Mouse (Mus musculus): Measurements from ENCODE around the gene Ifnl2.

GRCm38 (mm10) chr7:28466721-28467212 lies 43.5 kb downstream of the Ifnl2 start:
- TF ChIP-seq CTCF (IDR thresholded peaks at IDR 0.05; ENCODE audit: extremely low read depth, insufficient read depth, low read length) (no peak), POLR2A (IDR thresholded peaks at IDR 0.05; ENCODE audit: extremely low read depth, insufficient read depth, low read length) (no peak)

Measured in cortical plate, adult 2 months (tissue).